Mouse (Mus musculus) embryonic facial prominence, embryonic 11.5 days (tissue): ENCODE measurements around the gene Gm11099. TPM values are rescaled to one million over a fixed set of nuclear protein-coding genes. Genes with fewer than 3 reads are reported as not detected.

Experiments used
- ATAC-seq: fragments of 200-750 bp; cut with Nextera tagmentation; replicated peaks from 2 replicates; pipeline ENCODE4 v1.8.0; 2017; ENCODE audit warnings: low read depth; ENCODE audit not compliant: insufficient number of reproducible peaks, low FRiP score, low TSS enrichment
- DNase-seq: peaks from one replicate; pipeline ENCODE4 v3.0.0-alpha.2; 2015; ENCODE audit warnings: low spot score
- H3K27ac ChIP-seq: fragments of 300-500 bp; sonication (generic); replicated peaks from 2 replicates; pipeline ENCODE4 v1.5.1; 2014; ENCODE audit warnings: mild to moderate bottlenecking, low read depth, low read length, control low read depth
- H3K27me3 ChIP-seq: fragments of 300-500 bp; sonication (generic); 2 replicates; pipeline ENCODE4 v1.6.1; 2014; ENCODE audit warnings: mild to moderate bottlenecking, low read length, moderate library complexity, mixed read lengths; ENCODE audit not compliant: control insufficient read depth, insufficient read depth
- H3K36me3 ChIP-seq: fragments of 300-500 bp; sonication (generic); replicated peaks from 2 replicates; pipeline ENCODE4 v1.6.1; 2014; ENCODE audit warnings: low read depth, mild to moderate bottlenecking, low read length, moderate library complexity, mixed read lengths; ENCODE audit not compliant: control insufficient read depth, insufficient read depth
- H3K4me1 ChIP-seq: fragments of 300-500 bp; sonication (generic); 2 replicates; pipeline ENCODE4 v1.6.1; 2014; ENCODE audit warnings: low read length, mixed read lengths; ENCODE audit not compliant: control insufficient read depth, insufficient read depth
- H3K4me2 ChIP-seq: fragments of 300-500 bp; sonication (generic); 2 replicates; pipeline ENCODE4 v1.6.1; 2014; ENCODE audit warnings: low read depth, mild to moderate bottlenecking, control low read depth, low read length, moderate library complexity
- H3K4me3 ChIP-seq: fragments of 300-500 bp; sonication (generic); 2 replicates; pipeline ENCODE4 v1.5.1; 2014; ENCODE audit warnings: low read depth, low read length, control low read depth
- H3K9ac ChIP-seq: fragments of 300-500 bp; sonication (generic); replicated peaks from 2 replicates; pipeline ENCODE4 v1.6.1; 2014; ENCODE audit warnings: mild to moderate bottlenecking, control low read depth, low read length
- H3K9me3 ChIP-seq: fragments of 300-500 bp; sonication (generic); replicated peaks from 2 replicates; pipeline ENCODE4 v1.6.1; 2016; ENCODE audit warnings: mild to moderate bottlenecking, low read length, inconsistent platforms, mixed read lengths; ENCODE audit not compliant: control insufficient read depth
- WGBS: fragments of 180-500 bp; shearing (Covaris S2); extraction: QIAGEN DNeasy Blood & Tissue Kit; methylation state at CpG from one replicate; pipeline ENCODE4 v1.1.7; 2014; 5-methylcytosine and 5-hydroxymethylcytosine counted together
- polyA plus RNA-seq: library from polyadenylated mRNA; unstranded; fragments of >200 nt; fragmentation: Nextera tagmentation; extraction: Ambion mirVana; gene quantifications from 2 replicates; pipeline ENCODE4 v1.2.1, GENCODE M21; 2014

Gene Gm11099
- polyA plus RNA-seq, 1 experiment from 2014 or later = not detected

GRCm38 (mm10) chr2:58948796-58949195 is 89.6 kb downstream of the Gm11099 start:
- H3K4me2 ChIP-seq = no peak overlapping the region
- no peak overlapping the region for H3K27ac ChIP-seq
- H3K9me3 ChIP-seq = no peaks in the 10 kb centered on the region
- DNase-seq (no peak), ATAC-seq (no peak)
- H3K27me3 ChIP-seq = no peaks in the 10 kb centered on the region
- H3K9ac ChIP-seq = no peak overlapping the region
- 72% methylated on average over 7 of the region's 7 CpGs for WGBS
- H3K4me1 ChIP-seq = no peaks in the 10 kb centered on the region
- H3K36me3 ChIP-seq = no peaks in the 10 kb centered on the region
- H3K4me3 ChIP-seq = no peak overlapping the region

DNA sequence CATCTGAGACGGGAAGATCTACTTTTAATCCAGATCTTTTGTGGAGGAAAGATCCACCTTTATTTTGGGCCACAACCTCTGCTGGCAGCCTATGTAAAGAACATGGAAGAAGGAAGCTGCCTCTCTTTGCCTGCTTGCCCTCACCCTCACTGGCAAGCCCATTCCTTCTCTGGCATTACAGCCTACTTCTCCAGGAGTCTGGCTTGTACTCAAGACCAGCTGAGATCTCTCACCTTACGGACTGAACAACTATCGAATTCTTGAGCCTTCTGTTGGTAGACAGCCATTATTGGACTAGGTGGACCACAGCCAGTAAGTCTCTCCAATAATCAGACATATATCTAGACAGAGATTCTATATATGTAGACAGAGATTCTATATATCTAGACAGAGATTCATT is 92.9 kb downstream of the Gm11099 start:
- WGBS = 88% methylated on average over 3 of the region's 3 CpGs
- no peak overlapping the region for H3K4me2 ChIP-seq
- no peak overlapping the region for H3K4me3 ChIP-seq

DNA sequence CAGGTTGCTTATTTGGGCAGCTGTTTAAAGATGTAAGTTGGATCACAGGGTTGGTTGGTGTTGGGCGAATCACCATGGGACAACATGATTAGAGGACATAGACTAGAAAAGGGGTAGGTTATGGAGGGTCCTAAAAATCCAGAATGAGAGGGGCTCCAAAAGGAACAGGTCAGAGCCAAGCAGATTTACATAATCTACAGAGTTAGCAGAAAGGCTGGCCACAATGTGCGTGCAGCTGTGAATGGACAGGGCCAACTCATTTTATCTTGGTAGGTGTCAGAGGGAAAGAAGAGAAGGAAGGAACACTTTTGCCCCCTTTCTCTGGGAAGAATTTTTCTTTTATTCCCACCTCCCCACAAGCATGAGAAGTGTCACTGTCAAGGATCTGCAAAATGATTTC is 97.1 kb downstream of the Gm11099 start:
- DNase-seq = no peak
- H3K4me2 ChIP-seq = no peak overlapping the region
- no peak overlapping the region for H3K27ac ChIP-seq
- no peak overlapping the region for H3K9ac ChIP-seq
- no peaks in the 10 kb centered on the region for H3K27me3 ChIP-seq
- H3K36me3 ChIP-seq = no peaks in the 10 kb centered on the region
- no peaks in the 10 kb centered on the region for H3K9me3 ChIP-seq
- H3K4me3 ChIP-seq = no peak overlapping the region
- no peak for ATAC-seq
- WGBS = 89% methylated on average over 2 of the region's 2 CpGs
- no peaks in the 10 kb centered on the region for H3K4me1 ChIP-seq

More for the DNA sequence above, 92.9 kb downstream of the Gm11099 start:
- no peak overlapping the region for H3K9ac ChIP-seq
- no peak for DNase-seq
- H3K36me3 ChIP-seq = no peaks in the 10 kb centered on the region
- H3K4me1 ChIP-seq = no peaks in the 10 kb centered on the region
- ATAC-seq = no peak
- no peak overlapping the region for H3K27ac ChIP-seq
- no peaks in the 10 kb centered on the region for H3K27me3 ChIP-seq
- no peaks in the 10 kb centered on the region for H3K9me3 ChIP-seq

GRCm38 (mm10) chr2:58956770-58957300 is 97.6 kb downstream of the Gm11099 start:
- no peak overlapping the region for H3K27ac ChIP-seq
- H3K4me2 ChIP-seq = no peak overlapping the region
- DNase-seq = no peak
- H3K9ac ChIP-seq = no peak overlapping the region
- no peak overlapping the region for H3K4me3 ChIP-seq
- WGBS = 46% methylated on average over 2 of the region's 2 CpGs
- H3K36me3 ChIP-seq = no peaks in the 10 kb centered on the region
- ATAC-seq = no peak
- no peaks in the 10 kb centered on the region for H3K9me3 ChIP-seq
- no peaks in the 10 kb centered on the region for H3K27me3 ChIP-seq
- H3K4me1 ChIP-seq = no peaks in the 10 kb centered on the region
